Mouse (Mus musculus) ovary, adult 18-20 months (tissue): Measurements from ENCODE around the gene Slc22a18.

Experiments used
- DNase-seq: peaks from one replicate; pipeline ENCODE4 v3.0.0; 2022; ENCODE audit warnings: low spot score, mixed read lengths

Gene Slc22a18

DNA sequence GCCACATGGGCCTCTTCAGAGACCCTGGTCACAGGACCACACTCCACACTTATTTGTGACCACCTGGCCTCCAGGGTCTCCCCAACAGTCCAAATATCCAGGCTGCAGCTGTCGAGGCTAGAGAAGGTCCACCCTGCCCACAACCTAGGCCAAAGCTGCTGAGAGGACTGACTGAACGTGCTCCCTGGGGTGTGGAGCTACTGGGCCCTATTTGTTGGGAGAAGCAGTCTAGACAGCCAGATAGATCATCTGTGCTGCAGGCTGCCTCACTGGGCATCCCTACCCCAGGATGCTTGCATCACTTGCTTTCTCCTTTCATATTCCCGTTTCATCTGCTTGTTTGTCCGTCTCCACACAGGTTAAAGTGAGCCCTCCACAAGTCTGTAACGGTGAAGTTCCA is 11.0 kb upstream of the Slc22a18 start:
- no peak for DNase-seq

DNA sequence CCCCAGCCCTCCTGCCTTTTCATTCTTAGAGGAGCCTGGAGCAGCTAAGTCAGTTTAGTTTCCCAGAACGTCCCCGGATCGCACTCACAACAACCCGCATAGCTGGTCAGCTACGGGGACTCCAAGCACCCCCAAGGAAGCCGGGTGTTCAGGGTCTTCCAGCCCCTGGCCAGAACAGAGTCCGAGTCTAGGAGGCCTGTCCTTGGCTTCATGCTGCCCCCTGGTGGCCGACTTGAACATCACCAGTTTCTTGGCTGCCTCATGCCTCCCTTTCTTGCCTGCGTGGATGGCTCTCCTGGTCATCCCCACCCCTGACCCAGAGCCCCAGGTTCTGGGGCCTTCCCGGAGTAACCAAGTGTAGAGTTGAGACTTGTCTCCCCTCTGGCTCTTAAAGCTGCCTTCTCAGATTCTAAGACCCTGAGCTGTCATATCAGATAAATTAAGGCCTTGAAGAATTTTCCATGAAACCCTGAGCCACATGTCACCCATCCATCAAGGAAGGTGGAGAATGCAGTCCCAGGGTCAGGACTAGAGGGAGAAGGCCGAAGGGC is 9.6 kb upstream of the Slc22a18 start:
- peak; percentile 35 for DNase-seq

DNA sequence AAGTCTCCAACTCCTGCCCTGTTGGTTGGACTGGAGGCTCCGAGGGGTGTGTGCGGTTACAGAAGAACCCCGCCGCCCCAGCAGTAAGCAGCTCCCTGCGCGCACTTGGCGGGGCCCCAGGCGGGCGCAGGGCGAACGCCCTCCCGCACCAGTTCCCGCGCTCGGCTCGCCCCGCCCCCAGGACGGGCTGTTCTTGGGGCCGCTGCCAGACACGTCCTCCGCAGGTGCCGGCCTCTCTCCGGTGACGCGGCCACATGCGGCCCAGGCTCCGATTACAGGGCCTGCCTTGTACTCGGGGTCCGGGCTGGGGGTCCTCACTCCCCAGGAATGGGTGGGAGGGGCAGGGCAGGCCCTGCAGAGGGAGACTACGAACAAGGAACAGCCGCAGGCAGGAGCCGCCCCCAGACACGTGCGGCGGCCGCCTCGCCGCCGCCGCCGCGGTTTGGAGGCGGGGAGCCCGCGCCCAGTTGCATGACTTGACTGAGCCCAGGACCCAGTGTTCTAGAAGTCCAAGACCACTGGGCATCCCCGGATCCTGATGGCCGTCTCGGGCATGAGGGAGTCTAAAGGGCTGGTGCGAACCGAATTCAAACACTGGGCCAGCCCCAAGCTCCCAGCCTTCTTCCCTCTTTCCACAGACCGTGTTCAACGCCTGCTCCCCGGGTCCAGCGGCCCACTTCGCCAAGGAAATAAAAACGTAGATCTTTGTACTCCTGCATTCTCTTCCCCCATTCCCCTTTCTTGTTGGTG is 8.6 kb upstream of the Slc22a18 start:
- peak; percentile 24 for DNase-seq

DNA sequence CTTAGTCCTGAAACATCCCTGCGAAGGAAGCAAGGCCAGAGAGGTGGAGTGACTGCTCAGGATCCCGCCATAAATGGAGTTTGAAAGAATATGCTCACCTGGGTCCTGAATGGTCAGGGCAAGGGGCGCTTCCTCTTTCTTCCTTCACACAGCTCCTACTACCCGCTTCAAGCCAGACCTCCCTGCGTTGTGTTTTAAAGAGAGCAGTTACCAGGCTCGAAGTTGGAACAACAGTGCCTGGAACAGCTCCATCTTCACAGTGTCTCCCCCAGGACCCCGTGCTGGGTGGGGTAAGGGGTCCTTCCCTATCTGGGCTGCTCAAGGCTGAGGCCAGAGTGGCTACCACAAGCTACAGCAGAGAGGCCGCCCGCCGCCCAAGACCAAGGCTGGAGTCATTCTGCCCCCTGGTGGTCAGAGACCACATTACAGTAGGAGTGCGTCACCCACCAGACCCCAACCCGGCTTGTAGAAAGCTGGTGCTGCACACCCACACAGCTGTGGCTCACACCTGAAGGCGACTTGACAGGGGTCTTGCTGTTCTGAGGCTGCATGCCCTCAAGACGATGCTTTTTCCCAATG is 7.3 kb upstream of the Slc22a18 start:
- DNase-seq = peak; percentile 32

DNA sequence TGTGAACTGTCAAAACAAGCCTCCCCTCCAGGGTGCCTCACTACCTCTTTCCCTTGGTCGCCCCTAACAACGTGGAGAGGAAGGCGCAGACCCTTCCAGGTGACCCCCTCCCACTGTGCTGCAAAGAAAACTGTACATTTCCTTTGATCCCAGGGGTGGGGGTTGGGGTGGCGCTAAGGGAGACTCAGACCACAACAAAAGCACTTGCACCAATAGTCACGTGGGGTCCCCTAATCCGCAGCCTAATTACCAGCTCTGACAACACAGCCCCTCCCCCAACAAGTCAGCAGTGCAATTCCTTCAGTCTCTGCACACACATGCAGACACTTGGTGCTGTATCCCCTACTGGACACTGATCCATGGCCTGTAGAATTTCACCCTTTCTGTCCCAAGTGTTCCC is 5.8 kb upstream of the Slc22a18 start:
- DNase-seq = no peak

DNA sequence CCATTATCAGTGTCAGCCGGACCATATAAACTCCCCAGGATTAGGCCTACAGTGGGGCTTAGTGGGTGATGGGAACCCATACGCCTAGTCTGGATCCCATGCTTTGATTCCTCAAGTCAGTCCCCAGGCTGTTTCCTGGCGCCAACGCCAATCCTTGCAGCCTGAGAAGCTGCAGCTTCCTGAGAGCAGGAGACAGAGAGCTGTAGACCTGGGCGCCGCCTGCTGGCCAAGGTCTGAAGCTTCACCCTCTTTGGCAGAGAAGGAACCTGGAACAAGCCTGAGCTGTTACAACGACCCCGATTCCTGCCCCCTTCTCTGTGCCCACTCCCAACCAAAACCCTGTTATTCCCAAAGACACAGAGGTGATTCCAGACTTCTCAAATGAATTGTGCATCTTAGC is 3.6 kb upstream of the Slc22a18 start:
- DNase-seq = peak; percentile 51

DNA sequence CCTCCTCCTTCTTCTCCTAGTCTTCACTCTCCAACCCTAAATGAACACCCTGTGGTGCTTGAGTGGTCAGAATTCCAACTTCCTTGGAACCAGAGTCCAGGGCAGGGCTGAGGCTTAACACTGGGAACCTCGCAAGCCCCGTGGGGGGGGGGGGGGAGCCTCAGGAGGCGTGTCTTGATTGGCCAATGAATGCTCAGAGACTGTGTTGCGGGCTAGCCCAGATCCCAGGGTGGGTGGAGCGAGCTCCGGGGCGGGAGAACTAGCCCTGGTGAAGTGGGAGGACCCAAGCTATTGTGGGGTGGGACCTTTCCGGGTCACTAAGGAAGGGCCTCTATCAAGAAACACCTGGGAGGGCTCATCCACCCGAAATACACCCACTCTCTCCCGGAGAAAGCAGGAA is 1.3 kb downstream of the Slc22a18 start:
- no peak for DNase-seq

DNA sequence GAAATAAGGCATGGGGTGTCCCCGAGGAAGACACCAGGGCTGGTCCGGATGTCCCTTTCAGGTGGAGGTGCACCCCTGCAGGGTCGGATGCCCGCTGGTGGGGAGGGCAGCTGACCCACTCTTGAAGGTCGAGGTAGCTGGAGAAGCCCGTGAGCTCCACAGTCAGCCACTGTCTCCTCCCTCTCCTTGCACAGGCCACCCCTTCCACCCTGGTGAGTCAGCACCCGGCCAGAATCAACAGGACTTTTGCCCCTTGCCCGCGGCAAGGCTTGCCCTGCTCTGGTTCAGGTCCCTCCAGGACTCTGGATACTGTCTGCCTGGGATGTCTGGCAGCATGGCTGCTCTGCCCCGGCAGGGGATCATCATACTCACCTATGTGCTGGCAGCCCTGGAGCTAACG is 2.3 kb downstream of the Slc22a18 start:
- DNase-seq = no peak

DNA sequence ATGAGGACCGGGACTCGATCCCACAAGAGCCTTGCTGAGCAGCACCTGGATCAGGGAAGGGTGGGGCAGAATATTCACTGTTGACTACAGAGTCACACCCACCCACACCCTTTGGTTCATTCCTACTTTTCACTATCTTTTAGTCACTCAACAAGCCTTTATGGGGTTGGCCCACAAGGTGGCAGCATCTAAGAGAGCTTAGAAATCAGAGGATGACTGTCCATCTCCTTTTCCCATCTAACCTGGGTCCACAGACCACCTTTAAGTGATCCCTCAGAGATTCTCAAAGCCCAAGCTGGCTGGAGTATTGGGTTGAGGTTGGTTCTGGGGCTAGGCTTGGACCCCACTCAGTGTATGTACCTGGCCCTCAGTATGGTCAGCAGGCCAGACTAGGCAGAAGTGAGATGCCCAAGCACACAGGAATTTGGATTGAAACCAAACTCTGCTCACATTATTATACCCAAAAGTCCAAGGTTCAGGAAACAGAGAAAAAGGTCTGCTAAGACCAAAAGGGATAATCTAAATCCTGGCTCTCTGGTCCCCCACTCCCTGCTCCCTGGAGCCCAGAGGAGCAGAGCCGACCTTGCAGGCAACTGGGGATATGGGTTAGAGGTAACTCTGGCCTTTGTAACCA is 3.3 kb downstream of the Slc22a18 start:
- DNase-seq = no peak

DNA sequence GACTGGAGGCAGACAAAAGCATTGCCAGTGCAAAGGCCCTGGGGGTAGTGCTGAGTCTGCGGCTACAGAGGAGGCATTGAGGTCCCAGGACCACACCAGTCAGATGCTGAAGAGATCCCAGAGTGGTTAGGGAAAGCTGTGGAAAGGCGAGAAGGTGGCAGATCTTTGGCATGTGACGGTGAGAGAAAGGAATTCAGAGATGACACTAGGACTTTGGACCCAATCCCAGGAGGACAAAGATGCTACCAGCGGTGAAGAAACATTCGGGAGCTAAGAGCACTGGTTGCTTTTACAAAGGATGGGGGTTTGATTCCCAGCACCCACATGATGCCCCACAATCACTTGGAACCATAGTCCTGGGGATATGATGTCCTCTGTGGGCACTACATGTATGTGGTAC is 4.3 kb downstream of the Slc22a18 start:
- DNase-seq = no peak

DNA sequence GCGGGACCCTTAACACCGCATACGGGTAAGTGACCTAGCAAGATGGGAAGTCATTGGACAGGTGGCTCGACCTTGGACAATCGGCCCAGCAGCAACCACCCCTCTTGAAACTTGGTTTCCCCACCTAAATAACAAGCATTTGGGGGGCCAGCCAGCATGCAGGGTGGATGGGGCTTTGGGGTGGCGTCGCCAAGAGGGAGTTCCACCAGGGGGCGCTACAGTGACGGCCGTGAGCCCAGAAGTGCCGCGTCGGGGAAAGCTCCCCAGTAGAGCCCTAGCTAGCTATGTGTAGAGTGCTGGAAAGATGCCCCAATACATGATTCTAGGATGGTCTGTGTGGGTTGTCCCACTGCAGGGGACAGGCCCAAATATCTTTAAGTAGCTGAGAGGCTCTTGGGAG is 7.0 kb downstream of the Slc22a18 start:
- no peak for DNase-seq

DNA sequence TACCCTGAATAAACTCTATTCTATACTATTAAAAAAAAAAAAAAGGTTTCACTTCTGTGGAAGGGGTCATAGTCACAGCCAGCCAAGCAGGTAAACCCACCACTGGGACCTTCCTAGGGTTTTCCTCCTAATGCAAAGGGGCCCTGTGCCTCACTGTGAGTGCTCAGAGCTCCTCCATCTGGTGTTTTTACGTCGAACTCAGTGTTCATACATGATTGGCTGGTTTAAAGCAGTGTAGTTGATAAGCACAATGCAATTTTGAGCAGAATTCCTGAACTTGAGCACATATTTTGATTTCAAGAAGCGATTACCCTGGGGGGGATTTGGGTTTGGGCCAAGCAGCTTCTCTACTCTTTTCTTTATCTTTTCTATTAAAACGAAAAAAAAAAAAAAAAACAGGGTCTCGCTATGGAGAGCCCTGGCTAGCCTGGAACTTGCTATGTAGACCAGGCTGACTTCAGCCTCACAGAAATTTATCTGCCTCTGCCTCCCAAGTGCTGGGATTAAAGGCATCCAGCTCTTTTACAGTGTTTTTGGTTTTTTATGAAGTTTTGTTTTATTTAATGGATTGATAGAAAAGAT is 8.4 kb downstream of the Slc22a18 start:
- DNase-seq = no peak

DNA sequence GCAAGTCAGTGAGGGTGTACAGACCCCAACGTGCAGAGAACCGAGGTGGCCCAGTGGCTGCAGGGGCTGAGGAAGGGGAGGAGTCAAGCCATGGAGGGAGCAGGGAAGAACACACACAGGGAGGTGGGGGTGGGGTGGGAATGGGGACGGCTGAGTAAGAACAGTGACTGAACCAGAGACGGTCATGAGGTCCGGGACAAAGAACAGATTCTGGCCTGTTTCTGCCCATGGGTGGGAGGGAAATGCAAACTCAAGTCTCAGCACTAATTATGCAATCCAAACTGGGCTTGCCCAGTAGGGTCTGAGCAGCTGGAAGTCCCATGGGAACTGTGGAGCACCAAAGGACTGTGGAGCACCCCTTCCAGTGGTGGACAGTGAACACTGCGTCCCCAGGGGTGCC is 9.0 kb downstream of the Slc22a18 start:
- DNase-seq = no peak

DNA sequence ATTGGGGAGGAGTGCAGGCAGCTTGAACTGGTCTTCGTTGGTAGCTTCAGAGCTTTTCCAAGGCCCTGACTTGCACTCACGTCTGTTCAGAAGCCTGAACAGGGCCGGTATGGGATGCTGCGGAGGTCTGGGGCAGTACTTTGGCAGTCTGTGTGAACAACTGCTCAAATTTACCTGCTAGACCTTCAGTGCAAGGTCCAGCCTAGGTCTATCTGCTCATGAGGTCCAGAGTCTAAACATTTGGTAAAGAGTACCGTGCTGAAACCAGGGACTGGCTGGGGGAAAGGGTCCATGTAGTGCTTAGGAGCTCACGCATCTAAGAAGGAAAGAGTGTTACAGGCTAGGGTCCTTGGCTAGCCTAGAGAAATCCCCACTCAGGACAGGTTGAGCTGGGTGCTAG is 16.2 kb downstream of the Slc22a18 start:
- no peak for DNase-seq

DNA sequence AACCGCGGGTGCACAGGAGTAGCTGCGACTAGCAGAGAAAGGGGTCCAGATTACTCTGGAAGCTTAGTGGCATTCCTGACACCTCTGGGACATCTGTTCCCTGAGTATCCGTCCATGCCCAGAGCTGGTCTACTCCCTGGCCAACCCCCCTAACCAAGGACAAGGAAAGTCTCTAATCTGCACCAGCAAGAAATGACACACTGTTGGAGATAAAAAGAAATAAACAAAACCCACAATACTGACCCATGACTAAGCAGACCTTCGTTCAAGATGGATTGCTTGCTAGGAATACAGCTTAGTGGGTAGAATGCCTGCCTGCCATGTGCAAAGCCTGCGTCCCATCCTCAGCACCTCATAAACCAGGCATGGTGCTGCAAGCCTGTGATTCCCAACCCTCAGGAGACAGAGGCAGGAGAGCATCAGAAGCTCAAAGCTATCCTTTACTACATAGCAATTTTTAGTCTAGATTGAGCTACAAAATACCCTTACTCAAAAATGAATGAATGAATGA is 20.1 kb downstream of the Slc22a18 start:
- no peak for DNase-seq

DNA sequence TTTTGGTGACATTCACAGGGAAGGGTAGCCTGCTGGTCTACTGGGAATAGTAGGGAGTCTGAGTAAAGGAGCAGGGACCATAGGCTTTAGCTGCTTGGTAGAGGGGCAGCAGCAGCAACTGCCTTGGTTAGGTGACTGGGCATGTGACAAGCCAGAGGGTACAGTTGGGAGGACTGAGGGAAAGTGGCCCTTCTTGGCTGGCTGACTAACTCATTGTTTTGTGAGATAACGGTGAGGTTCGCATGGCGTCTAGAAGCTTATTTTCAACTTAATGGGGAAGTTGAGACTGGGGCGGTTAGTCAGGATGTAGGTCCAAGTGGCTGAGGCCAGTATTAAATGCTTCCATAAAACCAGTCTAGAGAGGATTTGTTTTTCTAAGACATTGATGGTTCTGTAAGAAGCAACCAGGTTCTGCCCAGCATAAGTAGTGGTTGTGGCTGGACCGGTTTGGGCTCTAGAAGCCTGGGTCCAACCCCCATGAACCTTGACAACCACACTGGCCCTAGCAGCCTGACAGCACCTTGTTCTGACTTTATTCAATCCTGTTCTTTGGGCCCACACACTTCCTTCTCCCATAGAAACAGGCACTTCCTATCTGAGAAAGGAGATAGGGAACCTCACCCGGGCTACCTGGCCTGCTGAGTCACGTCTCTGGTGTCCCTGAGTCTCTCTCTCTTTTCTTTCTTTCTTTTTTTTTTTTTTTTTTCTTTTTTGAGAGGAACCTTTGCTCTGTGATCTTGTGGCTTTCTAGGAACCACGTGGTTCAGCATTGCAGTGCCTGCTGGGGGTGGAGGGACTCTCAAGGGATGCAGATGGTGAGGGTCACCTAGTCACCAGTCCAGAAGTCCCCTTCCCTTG is 21.8 kb downstream of the Slc22a18 start:
- DNase-seq = no peak

DNA sequence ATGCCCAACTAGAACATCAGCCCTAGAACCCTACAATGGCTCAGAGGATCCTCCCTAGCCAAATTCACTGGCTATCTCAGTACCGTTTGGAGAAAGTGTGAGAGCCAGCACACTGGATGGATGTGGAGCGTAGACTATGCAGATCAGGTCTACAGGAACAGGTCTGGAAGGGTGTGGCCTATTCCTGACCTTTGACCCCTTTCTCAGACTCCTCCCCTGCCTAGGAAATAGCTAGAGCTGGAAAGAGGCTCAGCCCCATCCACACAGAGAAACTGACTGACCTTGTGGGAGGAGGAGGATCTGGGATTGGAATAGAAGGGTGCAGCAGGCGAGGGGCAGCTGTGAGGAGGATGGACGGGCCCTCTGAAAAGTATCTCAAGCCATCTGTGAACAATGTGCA is 25.0 kb downstream of the Slc22a18 start:
- no peak for DNase-seq

DNA sequence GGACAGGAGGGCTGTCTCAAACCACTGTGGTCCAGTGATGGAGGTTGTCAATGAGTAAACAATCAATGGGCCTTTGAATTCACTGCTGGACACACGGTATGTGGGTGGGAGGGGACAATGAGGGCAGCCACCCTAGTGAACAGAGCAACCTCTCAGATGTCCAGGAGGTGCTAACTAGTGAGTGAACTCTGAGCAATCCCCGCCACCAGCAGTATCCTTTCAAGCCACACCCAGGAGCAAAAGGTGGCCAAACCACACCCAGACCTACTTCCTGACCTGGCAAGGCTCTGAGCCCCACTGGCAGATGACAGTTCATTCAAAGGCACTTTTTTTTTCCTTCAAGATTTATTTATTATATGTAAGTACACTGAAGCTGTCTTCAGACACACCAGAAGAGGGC is 27.4 kb downstream of the Slc22a18 start:
- DNase-seq = no peak

DNA sequence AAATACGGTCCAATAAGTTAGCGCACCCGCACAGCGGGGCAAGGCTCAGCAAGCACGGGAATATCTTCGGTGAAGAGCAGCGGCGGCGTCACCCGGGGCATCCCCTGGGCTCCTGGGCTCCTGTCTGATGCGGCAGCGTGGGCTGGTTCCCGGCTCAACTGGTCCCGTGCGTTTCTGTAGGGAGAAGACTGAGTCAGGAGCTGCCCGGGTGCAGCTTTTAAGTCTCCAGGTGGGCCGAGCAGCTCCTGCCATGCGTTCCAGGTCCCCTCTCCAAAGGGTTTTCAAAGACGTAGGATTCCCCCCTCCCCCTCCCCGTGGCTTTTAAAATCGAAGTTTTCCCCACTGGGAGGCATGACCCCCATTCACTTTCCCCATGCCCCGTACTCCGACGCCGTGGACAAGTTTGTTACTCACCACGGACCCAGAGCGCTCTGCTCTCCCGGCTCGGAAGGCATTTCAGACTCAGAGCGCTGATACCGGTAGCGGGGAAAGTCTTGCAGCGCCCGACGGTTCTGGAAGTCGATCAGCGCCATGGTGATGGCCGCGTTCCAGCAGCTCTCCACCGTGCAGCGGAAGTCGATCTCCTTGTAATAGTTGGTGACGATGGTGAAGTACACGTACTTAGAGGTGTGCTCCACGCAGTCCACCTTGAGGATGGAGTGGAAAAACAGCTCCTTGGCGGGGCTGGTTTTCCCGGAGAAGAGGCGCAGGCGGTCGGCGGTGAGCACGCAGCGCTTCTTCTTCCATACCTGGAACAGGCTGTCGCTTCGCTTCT is 28.3 kb downstream of the Slc22a18 start:
- no peak for DNase-seq

DNA sequence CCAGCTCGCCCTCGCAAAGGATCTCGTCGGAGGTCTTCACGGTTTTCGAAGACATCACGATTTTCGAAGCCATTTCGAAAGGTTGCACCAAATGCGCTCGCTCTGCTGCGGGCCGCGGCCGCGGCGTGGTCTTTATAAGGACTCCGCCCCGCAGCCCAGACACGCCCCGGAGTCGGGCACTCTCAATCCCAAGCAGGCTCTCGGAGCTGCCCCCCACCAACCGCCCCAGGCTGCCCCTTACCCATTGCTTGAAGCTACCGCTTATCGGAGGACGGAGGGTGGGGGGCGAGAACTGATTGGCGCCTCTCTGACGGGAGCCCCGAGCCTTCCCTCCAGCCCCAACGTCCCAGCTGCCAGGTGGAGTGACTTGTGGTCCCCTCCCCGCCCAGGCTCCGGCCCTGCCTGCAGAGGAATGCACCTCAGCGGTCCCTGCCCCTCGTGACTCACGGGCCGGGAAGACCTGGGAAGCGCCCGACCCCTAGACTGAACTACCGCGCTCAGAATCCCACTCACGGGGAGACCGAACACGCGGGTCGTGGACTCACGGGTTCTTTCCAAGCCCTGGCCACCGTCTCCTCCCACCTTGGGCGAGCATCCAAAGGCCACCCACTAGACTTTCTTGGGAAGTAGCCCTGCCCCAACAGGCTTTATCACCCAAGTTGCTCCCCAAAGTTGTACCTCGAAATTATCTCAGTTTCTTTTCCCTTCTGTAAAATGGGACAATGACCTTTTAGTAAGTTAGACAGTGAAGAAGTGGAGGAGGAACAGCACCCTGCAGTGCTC is 29.1 kb downstream of the Slc22a18 start, which contains the start of gene Phlda2:
Gene Phlda2, minus strand, starts transcription at position 733 of the 783 bp plus-strand sequence.
- no peak for DNase-seq
